Mouse (Mus musculus) myocyte (in vitro differentiated cells): Measurements from ENCODE around the gene Rhoh.

Experiments
- CEBPB ChIP-seq: IDR thresholded peaks from 2 replicates; pipeline ENCODE4 v1.6.1; 2011; ENCODE audit warnings: mild to moderate bottlenecking, moderate library complexity; ENCODE audit not compliant: poor library complexity, insufficient read depth, severe bottlenecking
- E2F4 ChIP-seq: IDR thresholded peaks from one replicate; pipeline ENCODE4 v1.6.1; 2011; ENCODE audit warnings: mild to moderate bottlenecking, control low read depth, moderate library complexity; ENCODE audit not compliant: insufficient read depth
- MAX ChIP-seq: IDR thresholded peaks from one replicate; pipeline ENCODE4 v1.6.1; 2011; ENCODE audit warnings: low read depth, mild to moderate bottlenecking, control low read depth
- MYOD1 ChIP-seq, 3 experiments: IDR thresholded peaks; one replicate each; pipeline ENCODE4 v1.6.1; 2011; ENCODE audit warnings: control low read depth in 2 of 3, low read depth in 2 of 3, mild to moderate bottlenecking in 2 of 3, moderate library complexity in 1 of 3; ENCODE audit not compliant: insufficient read length in 2 of 3, control insufficient read depth in 1 of 3
- MYOG ChIP-seq, 3 experiments: IDR thresholded peaks; one replicate each; pipeline ENCODE4 v1.6.1; 2011; ENCODE audit warnings: control low read depth in 2 of 3, low read depth in 2 of 3, mild to moderate bottlenecking in 2 of 3; ENCODE audit not compliant: insufficient read length in 2 of 3, control insufficient read depth in 1 of 3, insufficient read depth in 1 of 3
- POLR2A ChIP-seq: IDR thresholded peaks from one replicate; pipeline ENCODE4 v1.6.1; 2011; ENCODE audit warnings: low read depth, mild to moderate bottlenecking, control low read depth, moderate library complexity; ENCODE audit not compliant: insufficient read length
- POLR2AphosphoS2 ChIP-seq: IDR thresholded peaks from one replicate; pipeline ENCODE4 v1.6.1; 2011; ENCODE audit warnings: low read depth, control low read depth; ENCODE audit not compliant: insufficient read length
- SRF ChIP-seq: IDR thresholded peaks from one replicate; pipeline ENCODE4 v1.6.1; 2011; ENCODE audit warnings: low read depth; ENCODE audit not compliant: control insufficient read depth, insufficient read length
- TCF12 ChIP-seq: IDR thresholded peaks from one replicate; pipeline ENCODE4 v1.6.1; 2011; ENCODE audit warnings: mild to moderate bottlenecking, control low read depth; ENCODE audit not compliant: poor library complexity, insufficient read depth, severe bottlenecking
- USF1 ChIP-seq: IDR thresholded peaks from one replicate; pipeline ENCODE4 v1.6.1; 2011; ENCODE audit warnings: low read depth, mild to moderate bottlenecking, control low read depth, moderate library complexity

DNA sequence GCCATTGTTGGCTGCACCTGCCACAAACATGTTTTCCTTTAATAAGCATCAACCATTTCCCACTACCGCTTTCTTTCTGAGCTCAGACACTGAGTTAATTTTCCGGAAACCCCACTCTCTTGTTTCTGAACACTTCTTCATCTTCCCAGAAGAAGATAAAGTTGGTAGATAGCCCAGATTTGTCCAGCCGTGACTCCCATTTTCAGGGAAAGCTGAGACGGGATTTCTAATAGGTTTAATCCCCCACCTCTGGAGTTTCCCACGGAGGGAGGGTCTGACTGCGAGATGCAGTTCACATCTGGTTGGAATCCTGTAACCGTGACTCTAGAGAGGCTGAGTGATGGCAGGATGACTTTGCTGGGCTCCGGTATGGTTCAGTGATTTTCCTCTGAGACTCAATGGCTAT is 6.2 kb upstream of the Rhoh start:
- TF ChIP-seq POLR2A (no peak), TCF12 (no peak), MYOG (IDR thresholded peaks at IDR 0.05; ENCODE audit: control insufficient read depth in 1 of 3, insufficient read depth in 1 of 3, insufficient read length in 2 of 3, low read depth in 2 of 3) (no peak), USF1 (no peak), CEBPB (no peak), MYOD1 (IDR thresholded peaks at IDR 0.05; ENCODE audit: control insufficient read depth in 1 of 3, insufficient read length in 2 of 3, low read depth in 2 of 3) (no peak), POLR2AphosphoS2 (no peak), MAX (no peak), E2F4 (no peak), SRF (no peak)
